Mouse (Mus musculus): ENCODE results near the gene Dlgap1. TPM values are rescaled to one million over a fixed set of nuclear protein-coding genes. Genes with fewer than 3 reads are reported as not detected.
A peak's percentile ranks its signal among the peaks of the same experiment; 100 is the strongest.

Dlgap1 gene
- polyA plus RNA-seq, 1 experiment from 2014 or later = 1.1 TPM

GRCm38 (mm10) chr17:70626396-70626795 lies 657.5 kb downstream of the Dlgap1 start:
- no peak overlapping the region for H3K4me3 ChIP-seq
- no peak for DNase-seq (ENCODE audit: low spot score)
- no peaks in the 10 kb centered on the region for H3K27me3 ChIP-seq (replicated peaks; ENCODE audit: low read depth, poor library complexity, severe bottlenecking)
- H3K4me1 ChIP-seq = no peaks in the 10 kb centered on the region
- no peaks in the 10 kb centered on the region for H3K36me3 ChIP-seq (replicated peaks)
- WGBS = 92% methylated on average over 9 of the region's 9 CpGs
- H3K27ac ChIP-seq (replicated peaks) = no peak overlapping the region
- H3K9me3 ChIP-seq = no peaks in the 10 kb centered on the region

- Histone ChIP-seq H3K9me3 (no peaks in the 10 kb centered on the region), H3K27ac (replicated peaks) (no peak overlapping the region), H3K36me3 (replicated peaks) (no peaks in the 10 kb centered on the region), H3K27me3 (replicated peaks; ENCODE audit: low read depth, poor library complexity, severe bottlenecking) (no peaks in the 10 kb centered on the region), H3K4me1 (no peaks in the 10 kb centered on the region), H3K4me3 (no peak overlapping the region)
- WGBS = 81% methylated on average over 6 of the region's 6 CpGs
- no peak for DNase-seq (ENCODE audit: low spot score)
Measured at GRCm38 (mm10) chr17:70626925-70627324, 658.1 kb downstream of the Dlgap1 start.

- Histone ChIP-seq H3K9me3 (no peaks in the 10 kb centered on the region), H3K4me1 (peaks cover 5% of the 10 kb centered on the region; the same call in 1 of the 2 replicates), H3K4me3 (no peak overlapping the region), H3K27ac (replicated peaks) (no peak overlapping the region), H3K36me3 (replicated peaks) (no peaks in the 10 kb centered on the region), H3K27me3 (replicated peaks; ENCODE audit: low read depth, poor library complexity, severe bottlenecking) (no peaks in the 10 kb centered on the region)
- 69% methylated on average over 6 of the region's 6 CpGs for WGBS
- DNase-seq (ENCODE audit: low spot score) = no peak
Measured at GRCm38 (mm10) chr17:70629653-70630378, 660.9 kb downstream of the Dlgap1 start.

GRCm38 (mm10) chr17:70633181-70633944 lies 664.5 kb downstream of the Dlgap1 start:
- H3K27ac ChIP-seq (replicated peaks) = no peak overlapping the region; the same call in 1 of the 2 replicates
- peaks cover 5% of the 10 kb centered on the region; the same call in 1 of the 2 replicates for H3K4me1 ChIP-seq
- H3K27me3 ChIP-seq (replicated peaks; ENCODE audit: low read depth, poor library complexity, severe bottlenecking) = no peaks in the 10 kb centered on the region
- H3K9me3 ChIP-seq = no peaks in the 10 kb centered on the region
- 12% methylated on average over 9 of the region's 9 CpGs for WGBS
- no peaks in the 10 kb centered on the region for H3K36me3 ChIP-seq (replicated peaks)
- no peak overlapping the region for H3K4me3 ChIP-seq
- DNase-seq (ENCODE audit: low spot score) = peak; percentile 85

- H3K27me3 ChIP-seq (replicated peaks; ENCODE audit: low read depth, poor library complexity, severe bottlenecking) = no peaks in the 10 kb centered on the region
- no peaks in the 10 kb centered on the region for H3K36me3 ChIP-seq (replicated peaks)
- H3K4me1 ChIP-seq = no peaks in the 10 kb centered on the region
- no peak for DNase-seq (ENCODE audit: low spot score)
- H3K9me3 ChIP-seq = no peaks in the 10 kb centered on the region
- WGBS = 78% methylated on average over 1 of the region's 1 CpGs
- no peak overlapping the region for H3K4me3 ChIP-seq
- H3K27ac ChIP-seq (replicated peaks) = no peak overlapping the region
Measured at GRCm38 (mm10) chr17:70643211-70643610, 674.3 kb downstream of the Dlgap1 start.

- no peak overlapping the region for H3K4me3 ChIP-seq
- H3K27ac ChIP-seq (replicated peaks) = no peak overlapping the region
- no peaks in the 10 kb centered on the region for H3K4me1 ChIP-seq
- H3K36me3 ChIP-seq (replicated peaks) = no peaks in the 10 kb centered on the region
- WGBS = 41% methylated on average over 4 of the region's 4 CpGs
- H3K9me3 ChIP-seq = peaks cover 7% of the 10 kb centered on the region
- no peaks in the 10 kb centered on the region for H3K27me3 ChIP-seq (replicated peaks; ENCODE audit: low read depth, poor library complexity, severe bottlenecking)
- peak; percentile 23 for DNase-seq (ENCODE audit: low spot score)
Measured at GRCm38 (mm10) chr17:70646641-70647040, 677.8 kb downstream of the Dlgap1 start.

GRCm38 (mm10) chr17:70661382-70661781 lies 692.5 kb downstream of the Dlgap1 start:
- 78% methylated on average over 3 of the region's 3 CpGs for WGBS

GRCm38 (mm10) chr17:70663992-70664391 lies 695.1 kb downstream of the Dlgap1 start:
- DNase-seq (ENCODE audit: low spot score) = no peak
- Histone ChIP-seq H3K4me3 (no peak overlapping the region), H3K36me3 (replicated peaks) (no peaks in the 10 kb centered on the region), H3K27me3 (replicated peaks; ENCODE audit: low read depth, poor library complexity, severe bottlenecking) (no peaks in the 10 kb centered on the region), H3K27ac (replicated peaks) (no peak overlapping the region), H3K4me1 (peaks cover 13% of the 10 kb centered on the region), H3K9me3 (no peaks in the 10 kb centered on the region)
- WGBS = 84% methylated on average over 6 of the region's 6 CpGs

More at GRCm38 (mm10) chr17:70661382-70661781, 692.5 kb downstream of the Dlgap1 start:
- Histone ChIP-seq H3K36me3 (replicated peaks) (no peaks in the 10 kb centered on the region), H3K27me3 (replicated peaks; ENCODE audit: low read depth, poor library complexity, severe bottlenecking) (no peaks in the 10 kb centered on the region), H3K4me1 (peaks cover 13% of the 10 kb centered on the region), H3K27ac (replicated peaks) (no peak overlapping the region; the same call in 1 of the 2 replicates), H3K4me3 (no peak overlapping the region), H3K9me3 (no peaks in the 10 kb centered on the region)
- no peak for DNase-seq (ENCODE audit: low spot score)

- Histone ChIP-seq H3K9me3 (no peaks in the 10 kb centered on the region), H3K4me1 (peaks cover 13% of the 10 kb centered on the region), H3K27me3 (replicated peaks; ENCODE audit: low read depth, poor library complexity, severe bottlenecking) (no peaks in the 10 kb centered on the region), H3K4me3 (no peak overlapping the region), H3K36me3 (replicated peaks) (no peaks in the 10 kb centered on the region), H3K27ac (replicated peaks) (no peak overlapping the region)
- DNase-seq (ENCODE audit: low spot score) = no peak
Measured at GRCm38 (mm10) chr17:70664484-70665040, 695.7 kb downstream of the Dlgap1 start.

- H3K27me3 ChIP-seq (replicated peaks; ENCODE audit: low read depth, poor library complexity, severe bottlenecking) = no peaks in the 10 kb centered on the region
- H3K36me3 ChIP-seq (replicated peaks) = no peaks in the 10 kb centered on the region
- H3K4me1 ChIP-seq = peaks cover 8% of the 10 kb centered on the region; the same call in 1 of the 2 replicates
- DNase-seq (ENCODE audit: low spot score) = no peak
- no peak overlapping the region for H3K27ac ChIP-seq (replicated peaks)
- WGBS = 88% methylated on average over 13 of the region's 13 CpGs
- no peaks in the 10 kb centered on the region for H3K9me3 ChIP-seq
- no peak overlapping the region for H3K4me3 ChIP-seq
Measured at GRCm38 (mm10) chr17:70673985-70674384, 705.1 kb downstream of the Dlgap1 start.

- peak overlapping the region; percentile 59; the same call in 1 of the 2 replicates for H3K27ac ChIP-seq (replicated peaks)
- H3K4me3 ChIP-seq = no peak overlapping the region
- H3K4me1 ChIP-seq = peaks cover 8% of the 10 kb centered on the region; the same call in 1 of the 2 replicates
- no peaks in the 10 kb centered on the region for H3K27me3 ChIP-seq (replicated peaks; ENCODE audit: low read depth, poor library complexity, severe bottlenecking)
- no peaks in the 10 kb centered on the region for H3K36me3 ChIP-seq (replicated peaks)
- DNase-seq (ENCODE audit: low spot score) = no peak
- H3K9me3 ChIP-seq = no peaks in the 10 kb centered on the region
- 39% methylated on average over 2 of the region's 2 CpGs for WGBS
Measured at GRCm38 (mm10) chr17:70676522-70676921, 707.6 kb downstream of the Dlgap1 start.

GRCm38 (mm10) chr17:70683561-70684167 lies 714.8 kb downstream of the Dlgap1 start:
- WGBS = 13% methylated on average over 15 of the region's 15 CpGs
- peak; percentile 86 for DNase-seq (ENCODE audit: low spot score)
- H3K36me3 ChIP-seq (replicated peaks) = no peaks in the 10 kb centered on the region
- H3K27ac ChIP-seq (replicated peaks) = no peak overlapping the region; the same call in 1 of the 2 replicates
- H3K4me1 ChIP-seq = peaks cover 30% of the 10 kb centered on the region
- H3K27me3 ChIP-seq (replicated peaks; ENCODE audit: low read depth, poor library complexity, severe bottlenecking) = no peaks in the 10 kb centered on the region
- no peaks in the 10 kb centered on the region for H3K9me3 ChIP-seq
- H3K4me3 ChIP-seq = no peak overlapping the region
